ENCODE assay signal across 9 mouse cellular contexts in the genomic region with DNA sequence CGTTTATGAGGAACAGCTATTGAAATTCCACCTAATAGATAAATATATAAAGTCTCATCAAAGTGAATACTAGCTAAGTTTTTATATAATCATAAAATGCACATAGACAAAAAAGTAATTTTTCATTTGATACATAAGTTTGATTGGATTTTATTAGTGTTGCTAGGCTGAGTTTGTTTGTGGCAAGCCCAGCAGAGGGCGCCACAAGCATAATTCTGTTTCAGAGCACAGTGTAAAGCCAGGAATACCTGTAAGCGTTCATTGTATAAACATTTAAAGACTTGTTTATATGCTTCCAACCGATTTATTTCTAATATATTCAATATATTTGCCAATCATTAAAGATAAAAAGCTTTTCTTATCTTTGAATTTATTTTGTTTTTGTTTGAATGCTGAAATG. TPM values are rescaled to one million over a fixed set of nuclear protein-coding genes. Genes with fewer than 3 reads are reported as not detected.
DNase-seq lines count a peak whose midpoint lies in the region; ATAC-seq and TF ChIP-seq lines count a peak whose summit lies in the region.
"Had no signal": no experiment of that assay in that cellular context is flagged by ENCODE, and none has a peak within 500 bp of the region (broad histone marks: within the 10 kb centered on the region; RNA-seq: fewer than 3 reads in every experiment).

No protein-coding gene starts in this region.

- no peak overlapping the region for H3K9ac ChIP-seq in lung, postnatal 0 days (replicated peaks; ENCODE audit: low read depth)
- H3K9ac ChIP-seq: liver, embryonic 13.5 days had no signal

- H3K27ac ChIP-seq in gastrocnemius, adult 2 months = no peak overlapping the region
- H3K27ac ChIP-seq in lung, postnatal 0 days (ENCODE audit: low read length) = no peak overlapping the region
- H3K27ac ChIP-seq: liver, embryonic 13.5 days had no signal

- H3K27me3 ChIP-seq in lung, postnatal 0 days (replicated peaks; ENCODE audit: insufficient read depth, low read length) = no peaks in the 10 kb centered on the region
- H3K27me3 ChIP-seq: liver, embryonic 13.5 days had no signal

- 25% methylated on average over 4 of the region's 4 CpGs for WGBS in lung, postnatal 0 days

- peak; percentile 85 for TF ChIP-seq CTCF in gastrocnemius, adult 2 months (IDR thresholded peaks at IDR 0.05)
- peak; percentile 76 for TF ChIP-seq CTCF in lung, postnatal 0 days (IDR thresholded peaks at IDR 0.05)

- no peaks in the 10 kb centered on the region for H3K9me3 ChIP-seq in lung, postnatal 0 days (ENCODE audit: low read length)
- H3K9me3 ChIP-seq: liver, embryonic 13.5 days had no signal

- TF ChIP-seq EP300 in lung, postnatal 0 days (IDR thresholded peaks at IDR 0.05) = no peak

- no peak for ATAC-seq in lung, postnatal 0 days

- intact Hi-C loops in gastrocnemius, adult 2 months (cut with DNase I) = loop anchor here (2.0 kb wide), 1 partner anchor 516 kb away; no protein-coding TSS in a partner anchor

- H3K4me1 ChIP-seq in lung, postnatal 0 days (ENCODE audit: insufficient read depth, low read depth, low read length) = no peaks in the 10 kb centered on the region
- H3K4me1 ChIP-seq: liver, embryonic 13.5 days had no signal

- peak; percentile 56 for DNase-seq in gastrocnemius, adult 2 months
- no peak for DNase-seq in gastrocnemius, adult 8-10 months (ENCODE audit: low spot score in 2 of 2)
- peak; percentile 71 for DNase-seq in 3T3-L1 (ENCODE audit: low read depth, low spot score)
- peak; percentile 65 for DNase-seq in adipocyte (ENCODE audit: low spot score)
- peak; percentile 35 to 60 for DNase-seq in cerebellum, postnatal 4 days (ENCODE audit: low spot score in 2 of 2)
- peak; percentile 53 to 88 for DNase-seq in kidney, postnatal 36 days
- DNase-seq in lung, postnatal 0 days (ENCODE audit: low spot score) = peak; percentile 48
- peak; percentile 23 for DNase-seq in telencephalon, adult 2 months (ENCODE audit: low read depth, low spot score)
- DNase-seq: liver, embryonic 13.5 days had no signal

- no peak overlapping the region for H3K4me2 ChIP-seq in lung, postnatal 0 days (replicated peaks; ENCODE audit: low read depth, low read length)
- H3K4me2 ChIP-seq: liver, embryonic 13.5 days had no signal

- no peak overlapping the region for H3K4me3 ChIP-seq in gastrocnemius, adult 2 months
- no peak overlapping the region for H3K4me3 ChIP-seq in lung, postnatal 0 days (ENCODE audit: low read depth, low read length)
- H3K4me3 ChIP-seq: liver, embryonic 13.5 days had no signal

- no peaks in the 10 kb centered on the region for H3K36me3 ChIP-seq in lung, postnatal 0 days (ENCODE audit: insufficient read depth, low read length)
- H3K36me3 ChIP-seq: liver, embryonic 13.5 days had no signal

RNA-seq across cellular contexts. Expression of a gene that starts 26.3 kb away (rescaled TPM):
- total RNA-seq in gastrocnemius, adult 2 months (2021) = under 1 TPM; 0.84 TPM
- total RNA-seq in gastrocnemius, adult 8-10 months (2022) = 1 to 10 TPM in 3 of 4 experiments, under 1 TPM in 1; 0.56 to 1.4 (median 1.1) TPM
- polyA plus RNA-seq in lung, postnatal 0 days (2015; fragmentation: Nextera tagmentation; extraction: Ambion mirVana) = 3.2 and 5.3 TPM in 2 replicates

RNA-seq across cellular contexts. Expression of a gene that starts 26.6 kb away (rescaled TPM):
- total RNA-seq in gastrocnemius, adult 2 months (2021) = 10 to 100 TPM; 20.4 to 29.6 TPM
- total RNA-seq in gastrocnemius, adult 8-10 months (2022) = 10 to 100 TPM; 15.6 to 21.0 (median 17.9) TPM
- 9.4 and 11.0 TPM in 2 replicates for polyA plus RNA-seq in lung, postnatal 0 days (2015; fragmentation: Nextera tagmentation; extraction: Ambion mirVana)

Comparison
In these comparisons a context has a peak if more than half of its experiments do, and no peak if none do; other contexts are left out.
1. DNase-seq: peak in gastrocnemius, adult 2 months (single experiment), 3T3-L1 (single experiment), adipocyte (single experiment), cerebellum, postnatal 4 days (2 of 2), kidney, postnatal 36 days (2 of 2), lung, postnatal 0 days (single experiment) and telencephalon, adult 2 months (single experiment); none in gastrocnemius, adult 8-10 months (0 of 2).